Mouse (Mus musculus): ENCODE measurements around the gene Ptpn5.

Ptpn5 gene

GRCm38 (mm10) chr7:47054666-47055065, 78.8 kb downstream of the Ptpn5 start:
- no peak for DNase-seq

- DNase-seq: no peak
Observed at GRCm38 (mm10) chr7:47053287-47053686, 80.2 kb downstream of the Ptpn5 start.

- DNase-seq: no peak
Observed at GRCm38 (mm10) chr7:47052276-47052675, 81.2 kb downstream of the Ptpn5 start.

- DNase-seq: peak; percentile 73
Observed at GRCm38 (mm10) chr7:47051404-47052151, 81.9 kb downstream of the Ptpn5 start.

- DNase-seq: no peak
Observed at GRCm38 (mm10) chr7:47050766-47051165, 82.7 kb downstream of the Ptpn5 start.

- peak; percentile 98 for DNase-seq
Observed at GRCm38 (mm10) chr7:47050366-47050765, 83.1 kb downstream of the Ptpn5 start, which contains the start of gene Tmem86a. Gene Tmem86a (plus strand): TSS chr7:47050601.

- no peak for DNase-seq
Observed at GRCm38 (mm10) chr7:47042823-47043490, 90.5 kb downstream of the Ptpn5 start.

- DNase-seq: no peak
Observed at GRCm38 (mm10) chr7:47042121-47042520, 91.4 kb downstream of the Ptpn5 start.

GRCm38 (mm10) chr7:47041706-47042105, 91.8 kb downstream of the Ptpn5 start:
- no peak for DNase-seq

GRCm38 (mm10) chr7:47035426-47035825, 98.1 kb downstream of the Ptpn5 start:
- DNase-seq: no peak

GRCm38 (mm10) chr7:47034785-47035384, 98.6 kb downstream of the Ptpn5 start:
- DNase-seq: no peak

GRCm38 (mm10) chr7:47031371-47031770, 102.1 kb downstream of the Ptpn5 start:
- DNase-seq: no peak

GRCm38 (mm10) chr7:47030517-47031193, 102.8 kb downstream of the Ptpn5 start:
- DNase-seq: no peak
